ENCODE assay signal across 8 mouse cellular contexts in genomic region chr10:126979121-126979635, GRCm38 (mm10). TPM values are rescaled to one million over a fixed set of nuclear protein-coding genes. Genes with fewer than 3 reads are reported as not detected.
A peak's percentile ranks its signal among the peaks of the same experiment; 100 is the strongest.
DNase-seq lines count a peak whose midpoint lies in the region; ATAC-seq and TF ChIP-seq lines count a peak whose summit lies in the region.

No protein-coding gene starts in this region.

- peak overlapping the region; percentile 87 for H3K9ac ChIP-seq in liver, embryonic 15.5 days
- peak overlapping the region; percentile 77 for H3K9ac ChIP-seq in neural tube, embryonic 15.5 days (replicated peaks)

- under 1% methylated on average over 61 of the region's 62 CpGs for WGBS in liver, embryonic 15.5 days (ENCODE audit: insufficient replicate concordance)
- under 1% methylated on average over 38 of the region's 62 CpGs for WGBS in neural tube, embryonic 15.5 days

- H3K4me3 ChIP-seq in left cerebral cortex, adult 2 months, result peak overlapping the region; percentile 97
- H3K4me3 ChIP-seq in liver, embryonic 15.5 days (replicated peaks), result peak overlapping the region; percentile 87
- H3K4me3 ChIP-seq in neural tube, embryonic 15.5 days (replicated peaks), result peak overlapping the region; percentile 91

- peaks cover 64% of the 10 kb centered on the region for H3K4me1 ChIP-seq in liver, embryonic 15.5 days (replicated peaks)
- peaks cover 50% of the 10 kb centered on the region for H3K4me1 ChIP-seq in neural tube, embryonic 15.5 days

- peak in 1 of 2 experiments; percentile 63 for DNase-seq in left cerebral cortex, adult 2 months (ENCODE audit: extremely low spot score in 1 of 2, low spot score in 2 of 2)
- no peak for DNase-seq in left cerebral cortex, postnatal 14 days (ENCODE audit: low spot score in 2 of 2)
- DNase-seq in brain, adult 2 months (ENCODE audit: low read depth, low spot score), result peak; percentile 61
- DNase-seq in gastrocnemius, adult 8-10 months (ENCODE audit: low spot score in 2 of 2), result peak; percentile 68 to 77
- DNase-seq in induced T-regulatory cell, adult 2 months (ENCODE audit: low read depth), result peak; percentile 48
- peak; percentile 63 for DNase-seq in urinary bladder, postnatal 25 days (ENCODE audit: low spot score)

- peak overlapping the region; percentile 99 for H3K27ac ChIP-seq in left cerebral cortex, adult 2 months
- peak overlapping the region; percentile 93 for H3K27ac ChIP-seq in liver, embryonic 15.5 days (replicated peaks)
- peak overlapping the region; percentile 100 for H3K27ac ChIP-seq in neural tube, embryonic 15.5 days (replicated peaks)

- H3K27me3 ChIP-seq in liver, embryonic 15.5 days, result peaks cover 19% of the 10 kb centered on the region
- 0 out of 2 replicates have a peak, but pooled peaks cover 2% of the 10 kb centered on the region for H3K27me3 ChIP-seq in neural tube, embryonic 15.5 days (replicated peaks)

- no peaks in the 10 kb centered on the region for H3K9me3 ChIP-seq in liver, embryonic 15.5 days (replicated peaks)
- H3K9me3 ChIP-seq in neural tube, embryonic 15.5 days (replicated peaks), result no peaks in the 10 kb centered on the region

- intact Hi-C loops in left cerebral cortex, adult 2 months (cut with DNase I), result no loop called here
- intact Hi-C loops in left cerebral cortex, postnatal 14 days (cut with DNase I), result loop anchor here (2.0 kb wide), 2 partner anchors 16 to 50 kb away; no protein-coding TSS in a partner anchor

- TF ChIP-seq CTCF in left cerebral cortex, adult 2 months (IDR thresholded peaks at IDR 0.05), result no peak

- peak; percentile 23 for ATAC-seq in liver, embryonic 15.5 days (ENCODE audit: insufficient read depth)
- ATAC-seq in neural tube, embryonic 15.5 days (ENCODE audit: low FRiP score), result peak; percentile 40

- peak overlapping the region; percentile 84 for H3K4me2 ChIP-seq in liver, embryonic 15.5 days
- H3K4me2 ChIP-seq in neural tube, embryonic 15.5 days, result peak overlapping the region; percentile 90

- H3K36me3 ChIP-seq in liver, embryonic 15.5 days (replicated peaks), result no peaks in the 10 kb centered on the region
- H3K36me3 ChIP-seq in neural tube, embryonic 15.5 days, result no peaks in the 10 kb centered on the region

RNA-seq across cellular contexts. Expression of gene Ctdsp2, which starts 0.7 kb away (rescaled TPM):
- total RNA-seq in left cerebral cortex, adult 2 months (2021), result 10 to 100 TPM; 79.4 to 83.8 TPM
- total RNA-seq in left cerebral cortex, postnatal 14 days (2021), result 10 to 100 TPM; 69.6 to 75.1 TPM
- 100 to 1,000 TPM; 103 to 118 (median 106) TPM for total RNA-seq in gastrocnemius, adult 8-10 months (2022)
- 11.3 and 12.9 TPM in 2 replicates for polyA plus RNA-seq in liver, embryonic 15.5 days (2015; fragmentation: Nextera tagmentation; extraction: Ambion mirVana)
- polyA plus RNA-seq in neural tube, embryonic 15.5 days (2015; fragmentation: Nextera tagmentation; extraction: Ambion mirVana), result 15.7 and 25.4 TPM in 2 replicates

RNA-seq across cellular contexts. Expression of gene Avil, which starts 21.3 kb away (rescaled TPM):
- under 1 TPM; 0.18 to 0.28 TPM for total RNA-seq in left cerebral cortex, adult 2 months (2021)
- total RNA-seq in left cerebral cortex, postnatal 14 days (2021), result under 1 TPM; 0.29 to 0.40 TPM
- 1 to 10 TPM; 2.3 to 5.7 (median 3.6) TPM for total RNA-seq in gastrocnemius, adult 8-10 months (2022)
- 0.07 and 0.16 TPM in 2 replicates for polyA plus RNA-seq in liver, embryonic 15.5 days (2015; fragmentation: Nextera tagmentation; extraction: Ambion mirVana)
- 19.2 and 22.4 TPM in 2 replicates for polyA plus RNA-seq in neural tube, embryonic 15.5 days (2015; fragmentation: Nextera tagmentation; extraction: Ambion mirVana)

RNA-seq across cellular contexts. Expression of gene Tsfm, which starts 51.5 kb away (rescaled TPM):
- 10 to 100 TPM; 30.2 to 30.7 TPM for total RNA-seq in left cerebral cortex, adult 2 months (2021)
- 10 to 100 TPM; 27.7 to 28.2 TPM for total RNA-seq in left cerebral cortex, postnatal 14 days (2021)
- 10 to 100 TPM; 19.5 to 24.0 (median 21.7) TPM for total RNA-seq in gastrocnemius, adult 8-10 months (2022)
- 43.9 and 44.8 TPM in 2 replicates for polyA plus RNA-seq in liver, embryonic 15.5 days (2015; fragmentation: Nextera tagmentation; extraction: Ambion mirVana)
- polyA plus RNA-seq in neural tube, embryonic 15.5 days (2015; fragmentation: Nextera tagmentation; extraction: Ambion mirVana), result 66.6 and 71.0 TPM in 2 replicates

Comparison
In these comparisons a context has a peak if more than half of its experiments do, and no peak if none do; other contexts are left out.
1. DNase-seq: peak in brain, adult 2 months (single experiment), gastrocnemius, adult 8-10 months (2 of 2), induced T-regulatory cell, adult 2 months (single experiment) and urinary bladder, postnatal 25 days (single experiment); none in left cerebral cortex, postnatal 14 days (0 of 2).
2. Peak in every context shown above with its lines, with median percentiles within 50 percentile points of each other: H3K27ac ChIP-seq and H3K4me3 ChIP-seq.